Mouse (Mus musculus): ENCODE data around the gene Gli2. TPM values are rescaled to one million over a fixed set of nuclear protein-coding genes. Genes with fewer than 3 reads are reported as not detected.

The Gli2 gene
- polyA plus RNA-seq, 1 experiment from 2014 or later = 2.5 TPM

- ATAC-seq (ENCODE audit: low FRiP score, low read depth) = no peak
- Histone ChIP-seq H3K27ac (replicated peaks) (no peak overlapping the region), H3K36me3 (no peaks in the 10 kb centered on the region), H3K4me2 (no peak overlapping the region), H3K27me3 (no peaks in the 10 kb centered on the region), H3K9ac (no peak overlapping the region), H3K4me3 (no peak overlapping the region), H3K9me3 (no peaks in the 10 kb centered on the region), H3K4me1 (replicated peaks) (peaks cover 21% of the 10 kb centered on the region)
- WGBS = 90% methylated on average over 11 of the region's 11 CpGs
Measured at GRCm38 (mm10) chr1:118955791-118956190, 97.6 kb downstream of the Gli2 start.

- Histone ChIP-seq H3K27ac (replicated peaks) (no peak overlapping the region), H3K4me1 (replicated peaks) (peaks cover 21% of the 10 kb centered on the region), H3K36me3 (no peaks in the 10 kb centered on the region), H3K4me2 (no peak overlapping the region), H3K9ac (no peak overlapping the region), H3K27me3 (no peaks in the 10 kb centered on the region), H3K9me3 (no peaks in the 10 kb centered on the region), H3K4me3 (no peak overlapping the region)
- peak; percentile 76 for ATAC-seq (ENCODE audit: low FRiP score, low read depth)
- 29% methylated on average over 10 of the region's 10 CpGs for WGBS
Measured at GRCm38 (mm10) chr1:118954434-118955301, 98.8 kb downstream of the Gli2 start.

- H3K9ac ChIP-seq = no peak overlapping the region
- H3K27ac ChIP-seq (replicated peaks) = no peak overlapping the region
- 87% methylated on average over 3 of the region's 3 CpGs for WGBS
- no peaks in the 10 kb centered on the region for H3K27me3 ChIP-seq
- H3K36me3 ChIP-seq = no peaks in the 10 kb centered on the region
- ATAC-seq (ENCODE audit: low FRiP score, low read depth) = no peak
- H3K4me2 ChIP-seq = no peak overlapping the region
- H3K4me3 ChIP-seq = no peak overlapping the region
- no peaks in the 10 kb centered on the region for H3K9me3 ChIP-seq
- H3K4me1 ChIP-seq (replicated peaks) = peaks cover 21% of the 10 kb centered on the region
Measured at GRCm38 (mm10) chr1:118953031-118953430, 100.4 kb downstream of the Gli2 start.

GRCm38 (mm10) chr1:118952318-118952717 is 101.1 kb downstream of the Gli2 start:
- Histone ChIP-seq H3K4me2 (no peak overlapping the region), H3K27ac (replicated peaks) (no peak overlapping the region), H3K4me3 (no peak overlapping the region), H3K36me3 (no peaks in the 10 kb centered on the region), H3K9me3 (no peaks in the 10 kb centered on the region), H3K4me1 (replicated peaks) (peaks cover 21% of the 10 kb centered on the region), H3K9ac (no peak overlapping the region), H3K27me3 (no peaks in the 10 kb centered on the region)
- ATAC-seq (ENCODE audit: low FRiP score, low read depth) = no peak
- WGBS = 73% methylated on average over 5 of the region's 5 CpGs

GRCm38 (mm10) chr1:118948407-118948806 is 105.0 kb downstream of the Gli2 start:
- Histone ChIP-seq H3K9ac (no peak overlapping the region), H3K4me2 (no peak overlapping the region), H3K27me3 (no peaks in the 10 kb centered on the region), H3K4me3 (no peak overlapping the region), H3K4me1 (replicated peaks) (no peaks in the 10 kb centered on the region), H3K27ac (replicated peaks) (no peak overlapping the region), H3K9me3 (no peaks in the 10 kb centered on the region), H3K36me3 (no peaks in the 10 kb centered on the region)
- no peak for ATAC-seq (ENCODE audit: low FRiP score, low read depth)
- WGBS = 62% methylated on average over 2 of the region's 2 CpGs

GRCm38 (mm10) chr1:118947221-118947620 is 106.2 kb downstream of the Gli2 start:
- no peak overlapping the region for H3K4me3 ChIP-seq
- ATAC-seq (ENCODE audit: low FRiP score, low read depth) = no peak
- 80% methylated on average over 4 of the region's 4 CpGs for WGBS
- no peak overlapping the region for H3K4me2 ChIP-seq
- H3K4me1 ChIP-seq (replicated peaks) = no peaks in the 10 kb centered on the region
- no peak overlapping the region for H3K9ac ChIP-seq
- H3K27me3 ChIP-seq = no peaks in the 10 kb centered on the region
- H3K36me3 ChIP-seq = no peaks in the 10 kb centered on the region
- H3K27ac ChIP-seq (replicated peaks) = no peak overlapping the region
- no peaks in the 10 kb centered on the region for H3K9me3 ChIP-seq

GRCm38 (mm10) chr1:118941336-118941735 is 112.1 kb downstream of the Gli2 start:
- no peak overlapping the region for H3K4me2 ChIP-seq
- no peaks in the 10 kb centered on the region for H3K36me3 ChIP-seq
- 46% methylated on average over 8 of the region's 8 CpGs for WGBS
- H3K4me3 ChIP-seq = no peak overlapping the region
- H3K9ac ChIP-seq = no peak overlapping the region
- peaks cover 16% of the 10 kb centered on the region for H3K4me1 ChIP-seq (replicated peaks)
- H3K9me3 ChIP-seq = no peaks in the 10 kb centered on the region
- 0 out of 2 replicates have a peak, but pooled peaks have one; percentile 42 for ATAC-seq (ENCODE audit: low FRiP score, low read depth)
- no peak overlapping the region for H3K27ac ChIP-seq (replicated peaks)
- H3K27me3 ChIP-seq = no peaks in the 10 kb centered on the region

GRCm38 (mm10) chr1:118940269-118940840 is 113.1 kb downstream of the Gli2 start:
- Histone ChIP-seq H3K4me2 (no peak overlapping the region), H3K36me3 (no peaks in the 10 kb centered on the region), H3K4me1 (replicated peaks) (peaks cover 26% of the 10 kb centered on the region), H3K27ac (replicated peaks) (no peak overlapping the region), H3K9ac (no peak overlapping the region), H3K27me3 (no peaks in the 10 kb centered on the region), H3K4me3 (no peak overlapping the region), H3K9me3 (no peaks in the 10 kb centered on the region)
- WGBS = 40% methylated on average over 5 of the region's 5 CpGs
- ATAC-seq (ENCODE audit: low FRiP score, low read depth) = no peak

- Histone ChIP-seq H3K4me3 (no peak overlapping the region), H3K4me1 (replicated peaks) (peaks cover 29% of the 10 kb centered on the region), H3K27me3 (no peaks in the 10 kb centered on the region), H3K9me3 (no peaks in the 10 kb centered on the region), H3K9ac (no peak overlapping the region), H3K36me3 (no peaks in the 10 kb centered on the region), H3K27ac (replicated peaks) (no peak overlapping the region), H3K4me2 (no peak overlapping the region)
- WGBS = 71% methylated on average over 4 of the region's 4 CpGs
- ATAC-seq (ENCODE audit: low FRiP score, low read depth) = no peak
Measured at GRCm38 (mm10) chr1:118938206-118938605, 115.2 kb downstream of the Gli2 start.

GRCm38 (mm10) chr1:118936108-118936507 is 117.3 kb downstream of the Gli2 start:
- ATAC-seq (ENCODE audit: low FRiP score, low read depth) = peak; percentile 76
- Histone ChIP-seq H3K9ac (no peak overlapping the region), H3K27me3 (no peaks in the 10 kb centered on the region), H3K4me1 (replicated peaks) (peaks cover 21% of the 10 kb centered on the region), H3K4me3 (no peak overlapping the region), H3K9me3 (no peaks in the 10 kb centered on the region), H3K4me2 (no peak overlapping the region), H3K27ac (replicated peaks) (no peak overlapping the region; the same call in 1 of the 2 replicates), H3K36me3 (no peaks in the 10 kb centered on the region)
- WGBS = 27% methylated on average over 4 of the region's 4 CpGs

GRCm38 (mm10) chr1:118935518-118935917 is 117.9 kb downstream of the Gli2 start:
- no peaks in the 10 kb centered on the region for H3K27me3 ChIP-seq
- ATAC-seq (ENCODE audit: low FRiP score, low read depth) = no peak
- no peak overlapping the region for H3K9ac ChIP-seq
- peaks cover 16% of the 10 kb centered on the region for H3K4me1 ChIP-seq (replicated peaks)
- H3K4me3 ChIP-seq = no peak overlapping the region
- WGBS = 54% methylated on average over 6 of the region's 6 CpGs
- H3K9me3 ChIP-seq = no peaks in the 10 kb centered on the region
- H3K36me3 ChIP-seq = no peaks in the 10 kb centered on the region
- H3K4me2 ChIP-seq = no peak overlapping the region
- no peak overlapping the region; the same call in 1 of the 2 replicates for H3K27ac ChIP-seq (replicated peaks)

- WGBS = 96% methylated on average over 5 of the region's 5 CpGs
Measured at GRCm38 (mm10) chr1:118932167-118932566, 121.3 kb downstream of the Gli2 start.

More at GRCm38 (mm10) chr1:118932167-118932566, 121.3 kb downstream of the Gli2 start:
- no peaks in the 10 kb centered on the region for H3K36me3 ChIP-seq
- H3K4me2 ChIP-seq = no peak overlapping the region
- no peak overlapping the region for H3K27ac ChIP-seq (replicated peaks)
- no peak overlapping the region for H3K9ac ChIP-seq
- no peak overlapping the region for H3K4me3 ChIP-seq
- H3K4me1 ChIP-seq (replicated peaks) = peaks cover 16% of the 10 kb centered on the region
- H3K9me3 ChIP-seq = no peaks in the 10 kb centered on the region
- no peak for ATAC-seq (ENCODE audit: low FRiP score, low read depth)
- H3K27me3 ChIP-seq = no peaks in the 10 kb centered on the region
